Mouse (Mus musculus): ENCODE measurements around the gene Sox1. TPM values are rescaled to one million over a fixed set of nuclear protein-coding genes. Genes with fewer than 3 reads are reported as not detected.

The Sox1 gene
- polyA plus RNA-seq, 1 experiment: not detected

DNA sequence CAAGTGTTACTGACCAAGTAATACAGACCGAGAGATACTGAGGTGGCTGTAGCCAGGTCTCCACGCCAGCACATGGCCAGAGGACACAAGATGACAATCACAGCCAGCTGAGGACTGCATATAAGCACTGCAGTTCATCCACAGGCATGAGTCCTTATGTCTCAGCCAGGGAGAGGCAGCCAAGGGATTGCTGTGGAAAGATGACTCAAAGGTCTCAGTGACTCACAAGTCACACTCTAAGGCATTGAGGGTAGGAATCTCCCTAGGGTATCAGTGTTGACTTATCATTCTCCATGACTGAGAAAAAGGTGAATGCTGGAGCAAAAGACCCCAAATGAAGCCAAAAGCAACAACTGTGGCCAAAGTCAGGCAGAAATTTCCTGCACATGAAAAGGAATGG lies 22.0 kb downstream of the Sox1 start:
- H3K9me3 ChIP-seq: no peaks in the 10 kb centered on the region
- H3K27me3 ChIP-seq (replicated peaks): peaks cover 37% of the 10 kb centered on the region
- TF ChIP-seq FLI1 (IDR thresholded peaks at IDR 0.05; ENCODE audit: low read length): no peak
- TF ChIP-seq GATA1 (IDR thresholded peaks at IDR 0.05; ENCODE audit: borderline replicate concordance, low read length): no peak
- no peak overlapping the region for H3K4me3 ChIP-seq (replicated peaks)
- no peaks in the 10 kb centered on the region for H3K36me3 ChIP-seq (replicated peaks; ENCODE audit: low read length)
- no peaks in the 10 kb centered on the region for H3K4me1 ChIP-seq

DNA sequence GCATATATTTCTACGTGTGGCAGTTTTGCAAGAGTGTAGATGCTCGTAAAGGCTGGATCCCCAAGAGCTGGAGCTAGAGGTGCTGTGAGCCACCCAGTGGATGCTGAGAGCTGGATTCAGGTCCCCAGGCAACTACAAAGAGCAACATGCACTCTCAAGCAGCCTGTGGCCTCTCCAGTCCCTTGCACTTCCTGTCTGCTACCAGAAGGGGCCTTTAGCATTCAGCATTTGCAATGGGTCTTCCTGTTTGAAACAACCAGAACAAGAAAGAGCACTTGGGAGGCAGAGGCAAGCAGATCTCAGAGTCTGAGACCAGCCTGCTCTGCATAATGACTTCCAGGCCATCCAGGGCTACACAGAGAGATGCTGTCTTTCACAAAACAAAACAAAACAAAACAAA lies 25.4 kb downstream of the Sox1 start:
- no peaks in the 10 kb centered on the region for H3K9me3 ChIP-seq
- TF ChIP-seq GATA1 (IDR thresholded peaks at IDR 0.05; ENCODE audit: borderline replicate concordance, low read length) (no peak), FLI1 (IDR thresholded peaks at IDR 0.05; ENCODE audit: low read length) (no peak)
- no peaks in the 10 kb centered on the region for H3K36me3 ChIP-seq (replicated peaks; ENCODE audit: low read length)
- no peaks in the 10 kb centered on the region for H3K4me1 ChIP-seq
- H3K27me3 ChIP-seq (replicated peaks): peaks cover 38% of the 10 kb centered on the region
- H3K4me3 ChIP-seq (replicated peaks): no peak overlapping the region

DNA sequence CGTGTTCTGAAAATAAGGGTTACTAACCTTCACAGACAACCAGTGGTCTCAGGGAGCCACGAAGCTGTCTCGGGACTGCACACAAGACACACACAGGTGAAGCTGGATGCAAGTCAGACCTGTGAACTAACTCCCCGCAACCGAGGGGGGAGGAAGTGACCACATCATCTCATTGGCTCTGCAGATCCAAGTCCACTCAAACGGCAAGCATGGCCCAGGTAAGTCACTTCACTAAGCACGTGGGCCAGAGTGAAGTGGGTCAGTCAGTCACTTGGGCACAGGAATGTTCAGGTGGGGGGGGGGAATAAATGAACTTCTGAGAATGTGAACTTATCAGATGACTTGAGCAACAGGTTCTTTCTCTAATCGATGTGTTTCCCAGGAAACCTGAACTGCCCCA lies 30.8 kb downstream of the Sox1 start:
- no peaks in the 10 kb centered on the region for H3K9me3 ChIP-seq
- H3K36me3 ChIP-seq (replicated peaks; ENCODE audit: low read length): no peaks in the 10 kb centered on the region
- no peak overlapping the region for H3K4me3 ChIP-seq (replicated peaks)
- H3K27me3 ChIP-seq (replicated peaks): peaks cover 63% of the 10 kb centered on the region
- H3K4me1 ChIP-seq: no peaks in the 10 kb centered on the region
- TF ChIP-seq GATA1 (IDR thresholded peaks at IDR 0.05; ENCODE audit: borderline replicate concordance, low read length): no peak

DNA sequence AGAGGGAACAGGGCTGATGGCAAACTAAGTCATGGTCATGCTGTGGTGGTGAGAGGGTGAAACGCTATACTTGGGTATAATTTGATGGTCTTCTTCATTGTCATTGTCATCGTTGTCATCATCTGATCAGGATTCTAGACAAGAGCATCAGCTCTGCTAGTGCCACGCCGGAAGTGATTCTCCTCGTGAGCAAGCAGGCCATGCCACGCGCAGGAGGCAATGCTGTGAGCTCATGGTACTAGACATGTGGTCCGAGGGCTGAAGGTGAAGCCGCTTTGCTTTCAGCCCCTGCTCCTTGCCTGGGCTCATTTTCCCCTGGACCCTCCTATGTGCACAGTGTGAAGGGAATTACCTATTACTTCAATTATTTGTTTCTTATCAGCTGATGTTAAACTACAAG lies 32.3 kb downstream of the Sox1 start:
- Histone ChIP-seq H3K4me1 (no peaks in the 10 kb centered on the region), H3K36me3 (replicated peaks; ENCODE audit: low read length) (no peaks in the 10 kb centered on the region), H3K27me3 (replicated peaks) (peaks cover 76% of the 10 kb centered on the region), H3K9me3 (no peaks in the 10 kb centered on the region), H3K4me3 (replicated peaks) (no peak overlapping the region)
- no peak for TF ChIP-seq FLI1 (IDR thresholded peaks at IDR 0.05; ENCODE audit: low read length)
- TF ChIP-seq GATA1 (IDR thresholded peaks at IDR 0.05; ENCODE audit: borderline replicate concordance, low read length): no peak

DNA sequence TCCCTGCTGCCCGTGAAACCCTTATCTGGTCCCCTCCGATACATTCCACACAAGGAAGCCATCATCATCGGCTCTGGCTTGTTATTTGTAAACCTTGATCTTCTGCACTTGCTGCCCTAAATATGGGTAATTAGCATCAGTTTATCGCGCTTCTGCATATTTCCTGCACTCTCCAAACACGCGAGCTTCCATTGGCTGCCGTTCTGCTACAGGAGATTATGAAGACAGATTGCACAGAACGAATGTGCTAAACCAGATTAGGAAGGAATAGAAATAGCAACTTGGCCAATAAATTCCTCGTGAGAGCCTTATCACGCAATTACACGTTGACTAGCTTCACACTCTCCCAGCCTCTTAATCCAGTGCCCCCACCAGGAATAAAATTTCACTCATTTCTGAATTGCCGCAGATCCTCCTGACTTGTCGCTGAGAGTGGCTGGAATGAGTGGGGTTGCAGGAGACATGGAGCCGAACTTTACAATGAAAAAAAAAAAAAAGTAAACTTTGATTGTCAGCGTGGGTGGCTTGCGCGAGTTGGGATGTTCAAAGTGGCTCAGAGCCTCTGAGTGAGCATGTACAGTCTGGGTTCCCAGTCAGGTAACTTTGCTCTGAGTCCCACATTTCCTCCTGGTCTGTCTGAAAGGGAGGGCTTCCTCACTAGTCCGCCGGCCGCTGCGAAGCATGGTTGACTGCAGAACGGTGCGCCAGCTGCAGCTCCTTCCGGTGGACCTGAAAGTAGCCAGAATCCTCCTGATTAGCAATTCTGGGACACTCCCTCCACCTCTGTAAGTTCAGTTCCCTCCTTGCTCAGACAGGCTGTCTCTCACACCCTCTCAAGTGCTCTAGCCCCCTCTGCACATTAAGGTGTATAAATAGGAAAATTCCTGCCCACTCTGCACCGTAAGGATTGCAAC lies 33.0 kb downstream of the Sox1 start:
- Histone ChIP-seq H3K36me3 (replicated peaks; ENCODE audit: low read length) (no peaks in the 10 kb centered on the region), H3K9me3 (no peaks in the 10 kb centered on the region), H3K27me3 (replicated peaks) (peaks cover 78% of the 10 kb centered on the region), H3K4me1 (no peaks in the 10 kb centered on the region), H3K4me3 (replicated peaks) (no peak overlapping the region)
- no peak for TF ChIP-seq FLI1 (IDR thresholded peaks at IDR 0.05; ENCODE audit: low read length)
- no peak for TF ChIP-seq GATA1 (IDR thresholded peaks at IDR 0.05; ENCODE audit: borderline replicate concordance, low read length)

DNA sequence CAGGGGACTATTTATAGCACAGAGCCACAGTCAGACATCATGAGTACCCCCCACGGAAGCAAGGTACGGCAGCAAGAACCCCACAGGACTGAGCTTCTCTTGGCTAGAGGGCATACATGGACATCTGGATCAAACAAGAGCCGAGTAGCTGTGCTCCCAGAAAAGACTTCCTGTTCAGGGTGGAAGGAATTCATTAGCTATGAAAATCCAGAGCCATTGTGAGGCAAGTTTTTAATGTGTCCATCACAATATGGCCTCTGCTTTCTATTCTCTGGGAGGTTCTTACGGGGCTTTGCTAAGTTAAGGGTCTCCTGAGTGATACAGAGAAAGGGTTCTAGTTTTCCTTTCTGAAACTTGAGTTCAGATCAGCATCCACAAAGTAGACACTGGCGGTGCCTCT lies 33.8 kb downstream of the Sox1 start:
- Histone ChIP-seq H3K4me1 (no peaks in the 10 kb centered on the region), H3K4me3 (replicated peaks) (no peak overlapping the region), H3K27me3 (replicated peaks) (peaks cover 80% of the 10 kb centered on the region), H3K36me3 (replicated peaks; ENCODE audit: low read length) (no peaks in the 10 kb centered on the region), H3K9me3 (no peaks in the 10 kb centered on the region)
- TF ChIP-seq GATA1 (IDR thresholded peaks at IDR 0.05; ENCODE audit: borderline replicate concordance, low read length): no peak
- TF ChIP-seq FLI1 (IDR thresholded peaks at IDR 0.05; ENCODE audit: low read length): no peak

DNA sequence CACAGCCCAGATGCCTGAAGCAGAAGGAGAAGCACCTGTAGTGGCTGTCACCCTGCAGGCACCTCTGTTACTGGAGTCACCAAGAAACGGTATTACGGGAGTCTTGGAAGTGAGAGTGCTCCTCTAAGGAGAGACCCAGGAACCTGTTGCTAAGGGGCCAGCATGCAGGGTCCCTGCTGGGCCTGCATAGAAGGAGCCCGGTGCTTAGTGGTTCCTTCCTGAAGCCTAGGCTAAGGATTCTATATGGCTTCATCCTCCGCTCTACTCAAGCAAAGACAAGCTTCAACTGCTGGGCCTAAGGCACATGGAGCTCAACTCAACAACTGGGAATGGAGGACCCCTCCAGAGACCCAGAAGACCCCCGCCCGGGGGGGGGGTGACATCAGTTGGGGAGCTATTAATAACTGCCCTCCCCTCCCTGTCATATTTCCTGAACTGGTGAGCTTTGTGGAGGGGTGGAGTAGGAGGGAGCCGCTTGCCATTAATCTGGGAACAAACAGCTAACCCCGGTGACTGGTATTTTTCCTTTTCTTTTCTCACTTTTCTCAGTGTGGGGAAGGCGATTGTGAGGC lies 34.6 kb downstream of the Sox1 start:
- no peak for TF ChIP-seq FLI1 (IDR thresholded peaks at IDR 0.05; ENCODE audit: low read length)
- TF ChIP-seq GATA1 (IDR thresholded peaks at IDR 0.05; ENCODE audit: borderline replicate concordance, low read length): no peak
- H3K36me3 ChIP-seq (replicated peaks; ENCODE audit: low read length): no peaks in the 10 kb centered on the region
- peaks cover 86% of the 10 kb centered on the region for H3K27me3 ChIP-seq (replicated peaks)

DNA sequence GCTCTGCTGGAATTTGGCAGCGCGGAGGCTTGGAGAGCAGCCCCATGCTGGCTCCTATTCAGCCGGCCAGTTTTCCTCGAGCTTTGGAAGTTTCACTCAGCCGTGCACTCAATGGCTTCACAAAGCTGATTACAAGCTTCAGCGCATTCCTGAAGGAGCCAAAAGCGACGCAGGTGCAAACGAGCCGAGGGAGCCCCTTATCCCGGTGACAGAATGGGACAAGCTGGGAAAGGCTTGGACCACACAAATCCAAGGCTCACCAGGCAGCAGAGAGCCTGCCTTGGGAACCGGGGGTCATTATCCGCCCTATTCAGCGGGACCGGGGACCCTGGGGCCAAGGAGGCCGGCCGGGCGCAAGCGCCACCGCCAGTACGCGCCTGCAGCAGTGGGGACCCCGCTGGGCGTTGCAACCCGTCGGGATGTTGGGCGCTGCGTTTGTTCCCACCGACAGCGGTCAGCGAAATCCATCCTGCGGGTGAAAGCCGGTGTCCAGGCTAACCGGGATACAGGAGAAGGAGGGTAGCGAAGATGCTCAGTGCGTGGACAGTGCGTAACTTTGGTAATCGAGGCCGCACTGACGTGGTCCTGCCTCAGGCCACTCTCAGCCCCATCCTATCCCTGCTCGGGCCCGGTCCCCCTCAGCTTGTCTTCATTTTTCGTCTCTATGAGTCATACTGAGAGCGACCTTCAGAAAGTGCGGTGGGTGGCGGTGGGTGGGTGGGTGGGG lies 35.2 kb downstream of the Sox1 start:
- Histone ChIP-seq H3K9me3 (no peaks in the 10 kb centered on the region), H3K4me1 (no peaks in the 10 kb centered on the region), H3K27me3 (replicated peaks) (peaks cover 85% of the 10 kb centered on the region), H3K4me3 (replicated peaks) (peak overlapping the region; percentile 53), H3K36me3 (replicated peaks; ENCODE audit: low read length) (no peaks in the 10 kb centered on the region)
- TF ChIP-seq GATA1 (IDR thresholded peaks at IDR 0.05; ENCODE audit: borderline replicate concordance, low read length) (no peak), FLI1 (IDR thresholded peaks at IDR 0.05; ENCODE audit: low read length) (no peak)

More for the DNA sequence above, 34.6 kb downstream of the Sox1 start:
- Histone ChIP-seq H3K4me1 (no peaks in the 10 kb centered on the region), H3K9me3 (no peaks in the 10 kb centered on the region), H3K4me3 (replicated peaks) (no peak overlapping the region)

DNA sequence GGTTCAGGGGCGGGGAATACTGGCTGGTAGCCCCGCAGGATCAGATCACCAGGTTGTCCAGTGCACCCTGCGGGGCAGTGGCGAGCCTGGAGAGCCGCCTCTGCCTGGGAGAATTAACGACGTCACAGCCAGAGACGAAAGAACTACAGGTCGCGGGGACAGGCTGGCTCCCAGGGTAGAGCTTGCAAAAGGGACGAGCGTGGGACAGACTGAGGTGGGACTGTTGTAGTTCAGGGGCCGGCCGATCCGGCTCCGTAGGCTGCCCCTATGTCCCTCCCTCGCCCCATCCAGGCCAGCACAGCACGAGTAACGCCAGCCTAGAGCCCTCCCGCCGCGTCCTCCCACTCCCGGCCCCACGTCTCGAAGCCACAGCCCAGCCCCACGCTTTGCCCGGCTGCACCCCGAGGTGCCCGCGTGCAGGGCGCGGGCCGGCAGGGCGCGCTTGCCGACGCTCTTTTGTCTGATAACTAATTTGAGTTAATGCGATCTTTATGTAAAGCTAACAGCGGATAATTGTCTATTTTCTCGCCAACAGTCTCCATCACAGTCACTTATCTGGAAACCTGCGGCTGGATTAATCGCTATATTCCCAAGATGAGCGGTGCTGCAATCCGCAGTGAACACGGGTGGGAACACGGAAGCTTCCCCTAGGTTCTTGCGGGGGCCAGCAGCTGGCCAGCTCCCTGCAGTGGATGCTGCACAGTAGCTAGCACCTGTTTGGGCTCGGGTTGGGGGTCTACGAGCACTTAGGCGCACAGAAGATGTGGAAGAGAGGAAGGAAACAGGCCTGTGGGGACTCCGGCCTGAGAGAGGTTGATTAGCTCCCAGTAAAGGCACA lies 36.0 kb downstream of the Sox1 start:
- no peak for TF ChIP-seq GATA1 (IDR thresholded peaks at IDR 0.05; ENCODE audit: borderline replicate concordance, low read length)
- TF ChIP-seq FLI1 (IDR thresholded peaks at IDR 0.05; ENCODE audit: low read length): no peak
- Histone ChIP-seq H3K9me3 (no peaks in the 10 kb centered on the region), H3K36me3 (replicated peaks; ENCODE audit: low read length) (no peaks in the 10 kb centered on the region), H3K4me1 (no peaks in the 10 kb centered on the region), H3K4me3 (replicated peaks) (no peak overlapping the region), H3K27me3 (replicated peaks) (peaks cover 83% of the 10 kb centered on the region)

All from megakaryocyte, embryonic 14.5 days (primary cell).